In the genomic region with DNA sequence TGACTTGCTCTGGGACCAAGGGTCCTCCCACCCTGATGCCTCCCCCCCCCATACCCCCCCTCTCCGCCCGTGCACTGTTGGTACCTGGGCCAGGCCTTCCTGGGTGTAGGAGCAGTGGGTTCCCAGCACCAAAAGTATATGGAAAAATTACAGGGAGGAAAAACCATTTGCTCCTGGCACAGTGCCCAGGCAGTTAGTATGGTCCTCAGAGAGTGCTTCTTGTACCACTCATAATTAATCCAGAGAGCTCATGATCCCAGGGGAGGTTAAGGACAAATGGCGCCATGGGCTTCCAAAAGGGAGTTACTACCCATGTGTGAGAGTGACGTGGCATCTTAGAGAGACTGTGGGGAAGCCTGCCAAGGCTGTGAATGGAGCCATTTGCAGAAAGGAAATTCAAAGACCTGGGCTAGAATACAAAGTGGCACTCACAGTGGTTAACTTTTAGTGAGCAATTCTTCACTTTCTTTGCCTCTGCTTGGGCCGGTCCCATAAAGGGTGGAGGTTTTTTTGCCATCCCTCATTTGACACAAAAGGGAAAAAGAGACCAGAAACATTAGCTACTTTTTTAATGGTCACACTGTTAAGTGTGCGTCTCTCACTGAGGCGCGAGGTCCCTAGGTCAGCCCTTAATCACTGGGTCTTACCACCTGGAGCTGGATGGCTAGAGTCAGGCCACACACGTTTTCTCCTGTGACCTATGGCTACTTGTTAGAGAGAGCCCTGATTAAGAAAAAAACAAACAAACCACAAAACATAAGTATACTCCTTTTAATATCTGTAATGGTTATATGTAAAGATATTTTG, we compare ENCODE assay signal across 8 mouse cellular contexts.
DNase-seq lines count a peak whose midpoint lies in the region; ATAC-seq lines count a peak whose summit lies in the region.

No protein-coding gene starts in this region.

- WGBS in midbrain, embryonic 13.5 days, result 79% methylated on average over 9 of the region's 9 CpGs
- WGBS in midbrain, embryonic 10.5 days, result 82% methylated on average over 9 of the region's 9 CpGs

- no peaks in the 10 kb centered on the region for H3K36me3 ChIP-seq in midbrain, embryonic 13.5 days
- no peaks in the 10 kb centered on the region for H3K36me3 ChIP-seq in midbrain, embryonic 10.5 days

- no peaks in the 10 kb centered on the region for H3K27me3 ChIP-seq in midbrain, embryonic 13.5 days
- H3K27me3 ChIP-seq in midbrain, embryonic 10.5 days (ENCODE audit: low read depth, poor library complexity, severe bottlenecking), result no peaks in the 10 kb centered on the region

- no peak overlapping the region for H3K4me2 ChIP-seq in midbrain, embryonic 13.5 days (replicated peaks)

- no peaks in the 10 kb centered on the region for H3K9me3 ChIP-seq in midbrain, embryonic 13.5 days
- H3K9me3 ChIP-seq in midbrain, embryonic 10.5 days (replicated peaks), result no peaks in the 10 kb centered on the region

- H3K27ac ChIP-seq in midbrain, embryonic 13.5 days, result no peak overlapping the region
- no peak overlapping the region for H3K27ac ChIP-seq in midbrain, embryonic 10.5 days (replicated peaks)

- no peaks in the 10 kb centered on the region for H3K4me1 ChIP-seq in midbrain, embryonic 13.5 days (replicated peaks)
- no peaks in the 10 kb centered on the region for H3K4me1 ChIP-seq in midbrain, embryonic 10.5 days

- ATAC-seq in midbrain, embryonic 13.5 days, result peak; percentile 53; the same call in 1 of the 2 replicates

- H3K9ac ChIP-seq in midbrain, embryonic 13.5 days (replicated peaks), result no peak overlapping the region

- DNase-seq in adrenal gland, postnatal 25 days, result peak; percentile 8
- DNase-seq in adrenal gland, adult 8-10 months, result no peak
- DNase-seq in midbrain, embryonic 10.5 days (ENCODE audit: low spot score), result no peak
- DNase-seq in layer of hippocampus, adult 8-10 months (ENCODE audit: low spot score in 2 of 2), result peak; percentile 47 to 54
- DNase-seq in right cerebral cortex, adult 18-20 months, result peak; percentile 19
- DNase-seq in liver, result no peak
- DNase-seq in ovary, postnatal 36 days (ENCODE audit: low spot score), result no peak

- no peak overlapping the region for H3K4me3 ChIP-seq in midbrain, embryonic 13.5 days (replicated peaks)
- H3K4me3 ChIP-seq in midbrain, embryonic 10.5 days, result no peak overlapping the region

Comparison
In these comparisons a context has a peak if more than half of its experiments do, and no peak if none do; other contexts are left out.
1. DNase-seq: peak in adrenal gland, postnatal 25 days (single experiment), layer of hippocampus, adult 8-10 months (2 of 2) and right cerebral cortex, adult 18-20 months (single experiment); none in adrenal gland, adult 8-10 months (single experiment), midbrain, embryonic 10.5 days (single experiment), liver (single experiment) and ovary, postnatal 36 days (single experiment).